Mouse (Mus musculus) adrenal gland, postnatal 10 days (tissue): ENCODE measurements at regions not wholly inside any gene's neighbourhood (a gene's known extent, or its start where the extent isn't known, plus 50 kb on each side); places are given as distances from the start of the nearest gene placed in this dataset.
"Not testable (repeated sequence)": the region's sequence is repeated elsewhere in the genome, so short reads cannot be mapped to it uniquely, and the experiment has no call there.

Source experiments
- DNase-seq: peaks from one replicate; pipeline ENCODE4 v3.0.0; 2021; ENCODE audit warnings: mixed read lengths

DNA sequence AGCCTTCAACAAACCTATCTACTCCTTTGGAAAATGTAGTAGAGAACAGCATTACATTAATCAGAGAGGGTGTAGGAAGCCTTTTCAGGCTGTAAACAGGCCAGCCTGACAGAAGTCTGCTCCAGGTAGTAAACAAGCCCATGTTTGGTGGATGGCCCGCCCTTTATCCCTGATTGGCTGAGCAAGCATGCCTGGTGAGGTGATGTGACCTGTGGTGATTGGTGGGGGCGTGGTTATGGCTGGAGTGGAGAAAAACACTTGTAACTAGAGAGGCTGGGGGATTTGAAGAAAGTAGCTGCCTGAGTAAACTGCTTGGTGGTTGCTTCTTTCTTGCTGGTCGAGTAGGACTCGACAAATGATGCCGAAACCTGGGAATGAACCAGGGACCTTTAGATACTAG lies 621.3 kb upstream of the Dsel start:
- not testable (repeated sequence) for DNase-seq

DNA sequence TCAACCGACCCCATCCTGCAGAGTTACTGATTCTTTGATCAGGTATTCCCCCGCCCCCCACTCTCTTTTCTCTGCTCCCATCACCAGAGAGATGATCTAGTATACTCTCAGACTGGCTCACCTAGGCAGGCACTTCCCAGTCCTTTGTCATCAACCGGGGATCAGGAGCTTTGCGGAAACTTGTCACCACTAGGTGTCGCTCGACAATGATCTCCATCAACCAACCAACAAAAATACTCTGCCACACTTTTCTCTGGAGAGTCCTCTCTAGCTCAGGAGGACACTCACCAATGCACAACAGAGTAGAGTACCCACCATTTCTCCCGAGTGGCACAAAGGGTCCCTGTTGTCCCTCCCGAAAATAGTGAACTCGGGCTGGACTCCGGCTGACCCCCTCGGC lies 591.3 kb upstream of the Dsel start:
- peak; percentile 49 for DNase-seq

DNA sequence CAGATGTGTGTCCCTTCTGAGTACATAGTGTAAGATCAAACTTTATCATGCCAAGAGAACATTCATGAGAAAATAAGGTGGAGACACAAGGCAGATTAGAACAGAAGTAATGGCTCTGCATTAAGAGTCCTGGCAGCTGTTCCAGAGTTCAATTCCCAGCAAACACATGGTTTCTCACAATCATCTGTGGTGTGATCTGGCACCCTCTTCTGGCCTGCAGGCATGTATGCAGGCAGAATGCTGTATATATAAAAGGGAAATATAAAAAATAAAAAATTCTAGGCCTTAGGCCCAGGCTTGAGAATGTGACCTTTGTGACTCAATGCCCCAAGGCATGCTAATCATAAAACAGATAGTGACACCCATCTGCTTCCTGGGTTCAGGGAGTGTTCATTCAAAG lies 587.7 kb upstream of the Dsel start:
- no peak for DNase-seq

DNA sequence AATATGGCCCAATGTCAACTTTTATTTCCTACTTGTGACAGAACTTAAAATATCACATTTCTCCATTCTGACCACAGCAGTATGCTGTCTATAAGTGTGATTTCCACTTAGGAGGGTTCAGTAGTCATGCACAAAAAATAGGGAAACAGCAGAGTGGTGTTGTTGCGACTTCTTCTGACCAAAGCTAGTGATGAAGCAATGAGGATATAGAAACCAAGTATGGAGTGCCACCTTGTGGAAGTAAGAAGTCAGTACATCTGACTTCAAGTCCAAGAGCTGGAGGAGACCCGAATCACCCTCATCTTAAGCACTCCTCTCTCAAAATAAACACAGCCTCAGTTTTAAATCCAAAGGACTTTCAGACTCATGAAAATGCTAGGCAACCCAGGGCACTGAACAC lies 586.9 kb upstream of the Dsel start:
- DNase-seq: no peak

DNA sequence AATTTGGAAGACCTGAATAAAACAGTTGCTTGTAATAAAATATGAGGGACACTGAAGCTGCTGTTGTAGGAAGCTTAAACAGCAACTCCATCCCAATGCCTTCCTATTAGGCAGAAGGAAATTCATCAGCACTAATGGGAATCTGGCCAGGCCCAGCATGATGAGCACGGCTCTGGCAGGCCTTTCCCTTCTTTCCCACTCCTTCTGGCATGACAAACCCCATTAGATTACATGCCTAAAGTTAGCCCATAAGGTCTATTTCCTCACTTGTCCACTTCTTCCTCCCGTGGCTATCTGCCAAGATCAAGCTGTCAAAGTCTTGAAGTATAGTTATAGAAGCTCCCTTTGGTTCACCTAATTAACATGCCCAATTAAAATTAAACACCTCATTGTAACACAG lies 574.4 kb upstream of the Dsel start:
- DNase-seq: no peak

DNA sequence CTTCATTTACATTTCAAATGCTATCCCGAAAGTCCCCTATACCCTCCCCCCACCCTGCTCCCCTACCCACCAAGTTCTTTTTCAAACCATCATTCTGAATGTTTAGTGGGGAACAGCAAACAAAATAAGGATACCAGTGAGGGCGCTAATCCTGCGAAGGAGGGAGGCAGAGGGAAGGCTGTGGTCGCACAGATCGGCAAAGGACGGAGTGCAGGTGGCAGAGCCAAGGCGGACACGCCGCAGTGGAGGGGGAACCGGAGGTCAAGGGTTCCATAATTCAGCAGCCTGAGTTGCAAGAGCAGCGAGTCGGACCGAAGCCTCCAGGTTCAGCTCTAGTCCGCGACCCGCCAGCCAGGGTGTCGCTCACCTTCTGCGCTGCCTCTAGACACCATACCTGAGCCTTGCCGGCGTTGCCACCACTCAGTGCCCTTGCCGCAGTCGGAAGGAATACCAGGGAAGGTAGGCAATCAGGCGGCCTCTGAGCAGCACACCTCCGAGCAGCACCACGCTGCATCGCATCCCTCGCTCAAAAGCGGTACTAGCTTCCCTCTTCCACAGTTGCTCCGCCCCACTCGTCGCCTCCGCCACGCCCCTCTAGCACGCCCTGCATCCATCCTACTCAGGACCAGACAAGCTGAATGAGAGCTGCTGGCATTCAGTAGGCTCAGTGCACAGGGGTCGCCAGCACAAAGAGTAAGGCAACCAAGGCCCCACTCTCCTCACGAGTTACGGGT lies 551.8 kb upstream of the Dsel start:
- DNase-seq: peak; percentile 4

DNA sequence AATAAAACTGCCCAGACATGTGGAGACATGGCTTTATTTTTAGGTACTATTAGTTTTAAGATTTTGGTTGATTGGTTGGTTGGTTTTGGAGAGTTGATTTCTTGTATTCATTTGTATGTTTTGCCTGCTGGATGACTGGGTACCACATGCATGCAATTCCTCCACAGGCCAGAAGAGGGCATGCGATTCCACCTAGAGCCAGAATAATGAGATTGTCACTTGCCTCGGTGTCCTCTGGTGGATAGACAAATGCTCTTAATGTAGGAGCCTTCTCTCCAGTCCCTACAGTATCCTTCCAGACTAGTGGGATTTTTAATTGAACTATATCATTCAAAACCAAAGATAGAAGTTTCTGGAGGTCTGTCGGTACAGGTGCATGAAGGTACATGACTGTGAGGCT lies 524.1 kb upstream of the Dsel start:
- peak; percentile 47 for DNase-seq

DNA sequence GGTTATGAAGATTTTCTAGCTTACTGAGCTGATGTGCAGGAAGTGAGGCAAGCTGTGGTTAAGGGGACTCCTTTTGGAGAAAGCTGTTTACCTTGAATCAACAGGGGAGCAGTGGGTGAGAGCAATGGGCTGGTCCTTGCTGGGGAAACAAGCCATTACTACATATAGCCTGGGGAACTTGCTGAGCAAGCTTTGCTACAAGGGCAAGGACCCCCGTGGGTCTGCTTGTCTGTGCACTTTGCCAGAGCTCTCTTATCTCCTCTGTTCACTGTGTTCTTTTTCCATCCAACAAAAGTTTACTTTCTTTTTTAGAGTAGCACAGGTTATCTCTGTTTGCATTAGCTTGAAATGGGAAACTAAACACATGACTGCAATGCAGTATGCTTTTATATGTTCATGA lies 519.3 kb upstream of the Dsel start:
- no peak for DNase-seq

DNA sequence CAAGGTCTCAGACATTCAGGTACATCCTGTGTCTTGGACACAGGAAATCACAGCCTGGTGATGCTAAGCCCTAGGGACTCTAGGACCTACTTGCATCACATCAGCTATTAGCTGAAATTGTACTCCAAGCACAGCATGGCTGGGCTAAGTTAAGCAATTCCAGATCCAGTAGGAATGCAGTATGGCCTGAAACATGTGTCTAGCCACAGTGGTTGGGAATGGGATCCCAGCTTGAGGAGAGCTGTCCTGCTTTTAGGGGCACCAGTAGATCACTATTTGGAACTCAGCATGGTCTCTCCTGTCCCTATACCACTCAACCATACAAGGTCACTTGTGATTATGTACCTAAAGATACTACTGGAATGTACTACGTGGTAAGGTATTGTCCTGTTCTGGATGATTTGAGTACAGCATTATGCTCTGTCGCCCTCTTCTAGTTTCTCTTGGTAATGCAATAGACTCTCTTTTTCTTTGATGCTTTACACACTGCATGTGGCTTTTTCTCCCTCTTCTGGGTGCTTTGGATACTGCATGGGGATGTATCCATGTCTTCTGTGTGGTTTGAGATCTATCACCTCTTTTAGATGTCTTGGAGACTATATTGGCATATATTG lies 515.0 kb upstream of the Dsel start:
- DNase-seq: peak; percentile 36

DNA sequence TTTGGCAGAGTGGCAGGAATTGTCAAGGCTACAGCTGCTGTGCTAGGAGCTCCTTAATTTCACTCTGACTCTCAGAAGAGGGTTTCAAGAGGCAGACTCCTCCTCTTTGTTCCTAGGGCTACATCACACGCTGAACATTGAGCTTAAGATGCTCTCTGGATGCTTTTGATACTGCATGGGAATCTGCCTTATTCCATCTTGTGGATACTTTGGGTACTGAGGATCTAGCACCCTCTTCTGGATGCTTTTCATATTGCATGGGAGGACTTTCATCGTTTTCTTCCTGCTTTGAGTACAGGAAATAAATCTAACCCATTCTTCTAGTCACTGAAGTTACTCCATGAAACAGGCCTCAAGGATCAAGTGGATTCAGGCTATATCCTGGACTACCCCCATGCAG lies 513.9 kb upstream of the Dsel start:
- DNase-seq: peak; percentile 23

DNA sequence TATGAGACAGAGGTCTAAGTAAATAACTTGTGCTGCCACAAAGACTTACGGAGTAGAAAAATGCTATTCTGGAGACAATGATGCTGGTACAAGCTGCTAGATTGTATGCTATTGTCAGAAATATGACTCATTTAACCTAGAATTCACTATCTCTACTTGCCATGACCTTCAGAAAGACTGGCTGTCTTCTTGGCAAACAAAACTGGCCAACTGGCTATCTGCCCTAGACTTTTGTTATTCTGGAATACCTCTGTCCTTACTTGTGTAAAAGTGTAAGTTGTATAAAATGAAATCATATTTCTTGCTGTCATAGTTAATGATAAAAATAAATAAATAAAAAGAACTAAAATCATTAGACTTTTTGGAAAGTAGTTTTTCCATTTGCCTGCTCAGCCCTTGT lies 491.1 kb upstream of the Dsel start:
- peak; percentile 34 for DNase-seq
